16 mouse cellular contexts compared by ENCODE assay signal in the genomic region with DNA sequence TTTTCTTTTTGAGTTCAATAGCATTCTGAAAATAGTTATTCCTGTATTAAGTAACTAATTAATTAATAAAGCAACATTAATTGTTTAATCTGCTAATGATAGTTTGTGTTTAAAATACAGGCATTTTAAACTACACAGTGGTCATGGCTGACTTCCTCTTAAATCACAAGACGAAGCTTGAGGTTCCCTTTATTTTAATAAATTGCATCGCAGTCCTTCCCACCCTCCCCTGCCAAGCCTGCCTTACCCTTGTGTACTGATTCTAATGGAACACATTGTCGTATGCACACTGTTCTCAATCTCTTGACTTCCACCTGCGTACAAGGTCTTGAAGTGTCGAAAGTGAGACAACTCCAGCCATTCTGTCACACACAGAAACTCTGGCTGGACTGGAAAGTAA.
"Had no signal": no experiment of that assay in that cellular context is flagged by ENCODE, and none has a peak within 500 bp of the region (broad histone marks: within the 10 kb centered on the region; RNA-seq: fewer than 3 reads in every experiment).

No protein-coding gene starts in this region.

- H3K4me1 ChIP-seq: kidney, embryonic 15.5 days; limb, embryonic 15.5 days; liver, embryonic 12.5 days; lung, embryonic 15.5 days; megakaryocyte, embryonic 14.5 days; midbrain, embryonic 15.5 days; neural tube, embryonic 13.5 days had no signal

- H3K27ac ChIP-seq: kidney, embryonic 15.5 days; limb, embryonic 15.5 days; liver, embryonic 12.5 days; lung, embryonic 15.5 days; midbrain, embryonic 15.5 days; neural tube, embryonic 13.5 days had no signal

- H3K4me2 ChIP-seq: kidney, embryonic 15.5 days; limb, embryonic 15.5 days; liver, embryonic 12.5 days; lung, embryonic 15.5 days; midbrain, embryonic 11.5 days; midbrain, embryonic 15.5 days; neural tube, embryonic 13.5 days had no signal

- H3K27me3 ChIP-seq: kidney, embryonic 15.5 days; limb, embryonic 15.5 days; liver, embryonic 12.5 days; lung, embryonic 15.5 days; midbrain, embryonic 15.5 days; neural tube, embryonic 13.5 days had no signal

- H3K36me3 ChIP-seq: liver, embryonic 12.5 days; lung, embryonic 15.5 days had no signal

- DNase-seq: kidney, adult 2 months; kidney, postnatal 25 days; layer of hippocampus, adult 9-11 months; layer of hippocampus, postnatal 36 days; lung, postnatal 14 days; retina, postnatal 1 day; right cerebral cortex, postnatal 4 days; thymus, postnatal 4 days had no signal

- H3K9ac ChIP-seq: kidney, embryonic 15.5 days; limb, embryonic 15.5 days; liver, embryonic 12.5 days; lung, embryonic 15.5 days; midbrain, embryonic 15.5 days; neural tube, embryonic 13.5 days had no signal

- H3K9me3 ChIP-seq: kidney, embryonic 15.5 days; limb, embryonic 15.5 days; liver, embryonic 12.5 days; lung, embryonic 15.5 days; megakaryocyte, embryonic 14.5 days; midbrain, embryonic 15.5 days; neural tube, embryonic 13.5 days had no signal

- H3K4me3 ChIP-seq: kidney, embryonic 15.5 days; limb, embryonic 15.5 days; liver, embryonic 12.5 days; lung, embryonic 15.5 days; megakaryocyte, embryonic 14.5 days; midbrain, embryonic 15.5 days; neural tube, embryonic 13.5 days had no signal

- ATAC-seq: liver, embryonic 12.5 days; midbrain, embryonic 15.5 days had no signal
